ENCODE assay signal across 13 mouse cellular contexts in genomic region chr13:46023630-46024041, GRCm38 (mm10). TPM values are rescaled to one million over a fixed set of nuclear protein-coding genes. Genes with fewer than 3 reads are reported as not detected.
DNase-seq lines count a peak whose midpoint lies in the region; ATAC-seq and TF ChIP-seq lines count a peak whose summit lies in the region.
"Had no signal": no experiment of that assay in that cellular context is flagged by ENCODE, and none has a peak within 500 bp of the region (broad histone marks: within the 10 kb centered on the region; RNA-seq: fewer than 3 reads in every experiment).

No protein-coding gene starts in this region.

- peak; percentile 33 for DNase-seq in cerebellum, adult 9-10 months
- no peak for DNase-seq in cerebellum, adult 2 months
- DNase-seq in kidney, postnatal 14 days = peak; percentile 27
- no peak for DNase-seq in spleen, adult 2 months (ENCODE audit: low read depth in 1 of 2, low spot score in 2 of 2)
- DNase-seq in spleen, postnatal 4 days (ENCODE audit: low spot score in 2 of 2) = no peak
- DNase-seq in gastrocnemius, adult 8-10 months (ENCODE audit: low spot score in 2 of 2) = no peak
- DNase-seq in cerebellum, postnatal 14 days = no peak
- DNase-seq: adrenal gland, postnatal 25 days; cerebellum, adult 11-12 months; embryo, embryonic 11 days; gastrocnemius, postnatal 25 days; right cerebral cortex, postnatal 14 days had no signal

- H3K9ac ChIP-seq in kidney, embryonic 15.5 days = no peak overlapping the region

- H3K27ac ChIP-seq in cerebellum, adult 2 months (ENCODE audit: insufficient read depth, low read length) = no peak overlapping the region
- H3K27ac ChIP-seq in kidney, embryonic 15.5 days = no peak overlapping the region
- peak overlapping the region; percentile 19; the same call in 1 of the 2 replicates for H3K27ac ChIP-seq in spleen, adult 2 months (ENCODE audit: insufficient read depth, low read length)

- H3K27me3 ChIP-seq in cerebellum, adult 2 months (ENCODE audit: control insufficient read depth, insufficient read depth, low read length) = no peaks in the 10 kb centered on the region
- H3K27me3 ChIP-seq in kidney, embryonic 15.5 days = no peaks in the 10 kb centered on the region
- no peaks in the 10 kb centered on the region for H3K27me3 ChIP-seq in spleen, adult 2 months (ENCODE audit: control insufficient read depth, insufficient read depth, low read length)

- no peak overlapping the region for H3K4me2 ChIP-seq in kidney, embryonic 15.5 days

- no peaks in the 10 kb centered on the region for H3K9me3 ChIP-seq in kidney, embryonic 15.5 days (replicated peaks)

- no peak for TF ChIP-seq CTCF in cerebellum, adult 2 months (IDR thresholded peaks at IDR 0.05; ENCODE audit: borderline replicate concordance, insufficient read depth, low read depth, low read length)
- no peak for TF ChIP-seq CTCF in spleen, adult 2 months (IDR thresholded peaks at IDR 0.05; ENCODE audit: extremely low read depth, insufficient read depth, insufficient read length, insufficient replicate concordance)

- no peak overlapping the region for H3K4me3 ChIP-seq in cerebellum, adult 2 months (replicated peaks; ENCODE audit: insufficient read depth, low read depth, low read length)
- no peak overlapping the region for H3K4me3 ChIP-seq in kidney, embryonic 15.5 days (replicated peaks)
- no peak overlapping the region for H3K4me3 ChIP-seq in spleen, adult 2 months (ENCODE audit: extremely low read depth, insufficient read depth, insufficient read length)

- TF ChIP-seq POLR2A in cerebellum, adult 2 months (IDR thresholded peaks at IDR 0.05; ENCODE audit: borderline replicate concordance, insufficient read depth, low read length) = no peak
- no peak for TF ChIP-seq POLR2A in spleen, adult 2 months (IDR thresholded peaks at IDR 0.05; ENCODE audit: low read depth, low read length)

- peaks cover 18% of the 10 kb centered on the region for H3K4me1 ChIP-seq in cerebellum, adult 2 months (ENCODE audit: control insufficient read depth, insufficient read depth, low read length)
- peaks cover 27% of the 10 kb centered on the region for H3K4me1 ChIP-seq in kidney, embryonic 15.5 days
- peaks cover 21% of the 10 kb centered on the region for H3K4me1 ChIP-seq in spleen, adult 2 months (ENCODE audit: control insufficient read depth, insufficient read depth, insufficient read length)

- WGBS in cerebellum, adult 2 months = 71% methylated on average over 5 of the region's 5 CpGs
- 77% methylated on average over 5 of the region's 5 CpGs for WGBS in kidney, embryonic 15.5 days
- 75% methylated on average over 5 of the region's 5 CpGs for WGBS in spleen, adult 2 months

- no peaks in the 10 kb centered on the region for H3K36me3 ChIP-seq in kidney, embryonic 15.5 days
- no peaks in the 10 kb centered on the region for H3K36me3 ChIP-seq in spleen, adult 2 months (ENCODE audit: control insufficient read depth, insufficient read depth, low read length)

- ATAC-seq in kidney, embryonic 15.5 days (replicated peaks; ENCODE audit: low FRiP score) = no peak

RNA-seq across cellular contexts. Expression of gene Atxn1, which starts 58.8 kb away (rescaled TPM):
- polyA plus RNA-seq in cerebellum, adult 2 months (2012; rRNA removed) = 16.9 TPM in 2 replicates
- 6.3 and 7.0 TPM in 2 replicates for polyA plus RNA-seq in kidney, embryonic 15.5 days (2015; fragmentation: Nextera tagmentation; extraction: Ambion mirVana)
- polyA plus RNA-seq in spleen, adult 2 months (2012; rRNA removed) = 10.6 and 10.9 TPM in 2 replicates
- total RNA-seq in gastrocnemius, adult 8-10 months (2022) = 10 to 100 TPM; 40.3 to 60.6 (median 42.9) TPM

Comparison
In these comparisons a context has a peak if more than half of its experiments do, and no peak if none do; other contexts are left out.
1. DNase-seq: peak in cerebellum, adult 9-10 months (single experiment) and kidney, postnatal 14 days (single experiment); none in cerebellum, adult 2 months (0 of 2), spleen, adult 2 months (0 of 2), spleen, postnatal 4 days (0 of 2), gastrocnemius, adult 8-10 months (0 of 2) and cerebellum, postnatal 14 days (0 of 2).